Mouse (Mus musculus): ENCODE data around the gene Gm29797.

- TF ChIP-seq CTCF (conservative IDR thresholded peaks at IDR 0.05; ENCODE audit: low read length) (no peak), NANOG (IDR thresholded peaks at IDR 0.05; ENCODE audit: borderline replicate concordance, low read length) (no peak), POU5F1 (IDR thresholded peaks at IDR 0.05; ENCODE audit: borderline replicate concordance, low read length) (no peak)
These were observed 7.9 kb upstream of the Gm29797 start for GRCm38 (mm10) chr2:181648926-181649325.

Measured in E14TG2a.4 (cell line).